Mouse (Mus musculus): ENCODE data around the gene Slf1.
"Not testable (repeated sequence)": the region's sequence is repeated elsewhere in the genome, so short reads cannot be mapped to it uniquely, and the experiment has no call there.

The Slf1 gene

DNA sequence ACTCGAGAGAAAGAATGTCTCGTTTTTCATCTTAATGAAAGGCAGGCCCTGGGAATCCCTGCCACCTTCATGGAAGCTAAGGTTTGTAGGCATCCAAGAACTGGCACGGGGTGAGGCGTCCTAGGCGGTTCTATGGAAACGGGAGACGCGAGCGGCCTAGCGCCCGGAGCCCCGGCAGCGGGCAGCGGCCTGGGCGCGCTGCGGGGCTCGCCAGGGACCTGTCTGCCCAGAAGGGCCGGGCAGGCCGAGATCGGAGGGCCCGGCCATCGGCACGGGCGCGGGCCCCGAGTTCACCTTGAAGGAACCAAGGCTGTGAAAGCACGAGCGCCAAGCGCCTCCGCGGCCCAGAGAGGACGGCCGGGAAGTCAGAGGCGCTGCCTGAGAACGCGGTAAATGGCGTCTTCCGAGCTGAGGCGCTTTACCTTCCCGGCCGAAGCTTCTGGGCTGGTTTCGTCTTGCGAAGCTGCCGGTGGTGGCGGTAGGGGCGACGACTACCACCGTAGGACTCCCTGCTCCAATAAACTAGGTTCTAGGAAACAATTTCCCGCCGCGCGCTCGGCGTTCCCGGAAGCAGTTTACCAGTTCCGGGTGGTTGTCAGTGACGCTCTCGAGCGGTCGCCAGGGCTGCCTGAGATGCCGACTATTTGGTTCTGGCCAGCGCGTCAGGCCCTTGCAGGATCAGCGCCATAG, at the start of gene Slf1, which contains the start of gene 2210408I21Rik:
Gene Slf1 (minus strand): TSS at position 543 of the 690 bp plus-strand sequence.
Gene 2210408I21Rik (plus strand): TSS at position 610 of the 690 bp plus-strand sequence.
- DNase-seq (ENCODE audit: low read depth), result peak; percentile 74

DNA sequence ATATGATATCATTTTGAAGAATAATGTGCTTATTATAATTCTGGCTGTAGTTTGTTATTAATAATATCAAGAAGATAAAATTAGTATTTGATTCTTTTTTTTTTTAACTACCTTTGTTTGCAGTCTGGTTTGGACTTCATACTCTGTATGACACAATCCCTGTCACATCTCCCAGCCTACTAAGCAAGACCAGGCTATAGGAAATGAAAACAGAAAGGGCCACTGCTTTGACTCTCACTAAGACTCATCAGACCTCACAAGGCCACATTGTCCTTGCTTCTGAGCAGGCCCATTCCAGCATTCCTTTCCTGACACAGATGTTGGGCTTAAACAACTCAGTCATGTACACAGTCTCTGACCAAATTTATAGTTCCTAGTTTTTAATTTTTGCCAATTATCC, 42.7 kb upstream of the Slf1 start:
- no peak for DNase-seq (ENCODE audit: low read depth)

DNA sequence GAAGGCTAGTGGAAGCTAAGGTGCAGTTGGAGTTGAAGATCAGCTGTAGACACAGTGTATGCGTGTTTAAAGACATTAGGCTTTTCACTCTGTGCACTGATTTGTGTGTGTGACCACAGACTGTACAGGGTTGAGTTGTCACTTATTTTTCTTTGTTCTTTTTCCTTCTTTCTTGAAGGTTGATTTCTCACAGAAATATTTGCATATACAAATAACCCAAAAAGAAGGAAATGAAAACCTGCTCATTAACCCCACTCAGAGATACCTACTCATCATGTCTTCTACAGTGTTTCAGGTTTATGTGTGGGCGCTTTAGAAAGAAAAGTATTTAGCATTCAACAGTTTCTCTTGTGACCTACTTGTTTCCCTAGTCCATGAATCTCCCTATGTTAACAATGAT, 5.6 kb upstream of the Slf1 start:
- DNase-seq (ENCODE audit: low read depth), result no peak

DNA sequence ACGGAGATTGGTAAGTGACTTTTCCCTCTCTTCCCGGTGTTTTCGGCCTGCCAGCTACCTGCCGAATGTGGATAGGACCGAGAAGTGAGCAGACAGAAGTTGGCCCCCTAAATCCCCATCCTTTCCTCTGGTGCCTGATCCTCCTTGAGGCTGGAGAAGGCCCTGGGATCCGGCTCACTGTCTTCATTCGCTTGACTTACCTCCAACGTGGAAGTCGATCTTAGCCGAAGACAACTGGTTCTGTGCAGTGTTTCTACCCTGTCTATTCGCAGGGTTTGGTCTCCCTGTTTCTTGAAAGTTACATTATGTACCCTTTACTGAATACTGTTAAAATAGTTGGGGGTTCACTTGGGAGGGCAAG, 328 bp upstream of the Slf1 start:
- DNase-seq (ENCODE audit: low read depth), result no peak

DNA sequence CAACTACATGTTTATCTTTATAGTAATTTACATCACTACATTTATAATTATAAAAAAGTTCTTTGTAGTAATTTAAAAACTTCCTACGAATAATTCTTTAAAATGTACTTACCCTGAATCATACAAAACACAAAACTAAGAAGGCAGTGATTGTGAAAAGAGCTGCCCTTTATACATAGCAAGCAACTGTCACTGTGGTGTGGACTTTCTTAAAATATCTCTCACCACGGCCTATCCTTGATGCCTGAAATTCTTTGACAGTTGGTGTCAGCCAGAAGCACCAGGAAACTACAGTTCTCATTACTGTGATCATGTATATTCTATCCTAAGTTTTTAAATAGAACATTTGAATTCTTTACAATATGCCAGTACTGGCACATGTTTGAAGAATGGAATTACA, 4.1 kb downstream of the Slf1 start:
- no peak for DNase-seq (ENCODE audit: low read depth)

DNA sequence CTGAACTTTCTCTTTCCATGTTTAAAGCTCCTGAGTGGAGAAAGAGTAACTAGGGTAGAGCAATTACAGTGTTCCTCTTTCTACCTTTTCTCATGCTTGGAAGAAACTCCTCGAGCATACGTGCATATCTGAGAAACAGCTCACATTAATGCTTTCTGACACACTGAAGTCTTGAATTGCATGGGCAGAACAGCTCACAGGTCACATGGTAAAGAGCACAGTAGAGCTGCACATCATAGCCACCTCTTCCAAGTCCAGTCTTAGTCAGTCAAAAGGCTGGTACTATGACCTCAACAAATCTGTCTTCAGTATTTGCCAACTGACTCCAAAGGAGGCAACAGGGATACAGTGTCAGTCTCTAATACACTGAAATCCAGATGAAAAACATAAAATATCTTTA, 7.0 kb downstream of the Slf1 start:
- no peak for DNase-seq (ENCODE audit: low read depth)

DNA sequence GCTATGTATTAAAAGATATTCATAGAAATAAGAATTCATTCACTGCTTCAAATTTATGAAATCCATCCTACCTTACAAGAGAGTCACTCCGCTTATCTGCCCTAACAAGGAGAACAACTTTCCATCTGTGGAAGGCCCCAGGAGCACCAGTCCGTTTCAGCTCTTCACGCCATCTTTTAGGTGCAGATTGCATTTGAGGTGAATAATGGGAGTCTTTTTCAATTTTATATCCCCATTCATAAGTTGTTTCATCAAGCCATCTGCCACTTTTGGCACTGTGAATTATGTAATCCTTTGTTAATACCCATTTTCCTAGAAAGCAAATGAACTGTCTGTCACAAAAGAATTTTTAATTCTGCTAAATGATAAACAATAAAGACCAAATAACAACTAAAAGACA, 10.1 kb downstream of the Slf1 start:
- DNase-seq (ENCODE audit: low read depth), result no peak

DNA sequence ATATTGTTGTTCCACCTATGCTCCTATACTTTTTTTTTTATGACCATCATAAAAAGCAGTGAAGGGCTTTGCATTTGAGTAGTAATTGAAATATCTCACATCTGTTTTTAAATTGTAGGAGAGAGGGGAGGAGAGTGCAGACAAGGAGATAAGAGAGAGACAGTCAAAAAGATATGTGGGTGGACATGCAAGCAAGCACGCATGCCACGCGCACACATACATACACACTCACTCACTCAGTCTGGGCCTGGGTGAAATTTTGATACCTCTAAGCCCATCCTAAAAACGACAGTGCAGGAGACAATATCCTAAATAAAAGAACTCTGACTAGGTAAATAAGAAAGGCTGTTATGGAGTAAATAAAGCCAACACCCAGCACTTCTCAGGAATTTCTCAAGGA, 16.6 kb downstream of the Slf1 start:
- DNase-seq (ENCODE audit: low read depth), result no peak

DNA sequence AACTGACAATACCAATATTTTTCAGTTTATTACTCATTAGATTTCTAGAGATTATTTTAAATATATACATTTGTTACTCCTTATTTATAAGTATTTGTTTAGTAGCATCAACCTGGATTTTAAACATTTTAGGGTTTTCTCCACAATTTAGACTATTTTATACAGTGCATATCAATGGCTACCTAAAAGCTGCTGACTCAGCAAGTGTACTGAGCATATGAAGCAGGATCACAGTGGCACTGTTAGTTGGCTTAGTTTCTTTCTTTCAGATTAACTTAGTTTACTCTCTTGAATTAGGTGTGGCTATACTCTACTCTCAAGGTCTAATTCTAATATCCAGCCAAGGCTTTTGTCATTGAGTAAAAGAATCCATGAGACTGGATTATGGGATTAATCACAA, 27.5 kb downstream of the Slf1 start:
- no peak for DNase-seq (ENCODE audit: low read depth)

DNA sequence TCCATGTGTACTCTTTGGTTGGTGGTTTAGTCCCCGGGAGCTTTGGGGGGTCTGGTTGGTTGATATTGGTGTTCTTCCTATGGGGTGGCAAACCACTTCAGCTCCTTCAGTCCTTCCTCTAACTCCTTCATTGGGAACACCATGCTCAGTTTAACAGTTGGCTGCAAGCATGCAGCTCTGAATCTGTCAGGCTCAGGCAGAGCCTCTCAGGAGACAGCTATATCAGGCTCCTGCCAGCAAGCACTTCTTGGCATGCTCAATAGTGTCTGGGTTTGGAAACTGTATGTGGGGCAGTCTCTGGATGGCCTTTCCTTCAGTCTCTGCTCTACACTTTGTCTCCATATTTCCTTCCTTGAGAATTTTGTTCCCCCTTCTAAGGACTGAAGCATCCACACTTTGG, 42.4 kb downstream of the Slf1 start:
- DNase-seq (ENCODE audit: low read depth), result not testable (repeated sequence)

DNA sequence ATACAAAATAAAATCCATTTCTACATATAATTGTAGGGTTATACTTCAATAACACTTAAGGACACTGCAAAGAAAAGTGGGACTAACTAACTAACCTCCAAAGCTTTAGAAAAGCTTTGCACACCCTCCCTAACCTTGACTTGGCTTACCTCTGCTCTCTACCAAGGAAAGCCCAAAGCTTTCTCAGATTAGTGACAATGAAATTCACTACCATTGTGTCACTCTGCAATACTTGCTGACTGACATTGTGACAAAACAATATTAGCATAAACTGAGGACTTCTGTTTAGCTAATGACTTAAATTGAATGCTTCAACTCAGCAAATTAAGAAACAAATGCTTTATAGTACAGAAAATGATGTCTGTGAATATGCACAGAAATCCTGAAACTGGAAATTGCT, 63.2 kb downstream of the Slf1 start:
- no peak for DNase-seq (ENCODE audit: low read depth)

DNA sequence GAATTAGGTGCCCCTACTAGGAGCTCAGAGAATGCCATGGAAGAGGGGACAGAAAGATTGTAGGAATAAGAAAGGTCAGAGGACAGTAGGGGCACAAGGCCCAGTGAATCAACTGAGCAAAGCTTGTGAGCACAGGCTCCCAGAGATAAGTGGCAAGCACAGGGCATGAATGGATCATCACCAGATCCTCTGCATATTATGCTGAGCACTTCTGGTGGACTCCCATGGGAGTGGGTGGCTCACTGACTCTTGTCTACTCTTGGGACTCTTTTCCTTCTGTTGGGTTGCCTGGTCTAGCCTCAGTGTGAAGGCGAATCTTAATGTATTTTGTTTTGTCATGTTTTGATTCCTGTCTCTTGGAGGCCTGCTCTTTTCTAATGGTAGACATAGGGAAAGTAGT, 66.4 kb downstream of the Slf1 start:
- DNase-seq (ENCODE audit: low read depth), result no peak

DNA sequence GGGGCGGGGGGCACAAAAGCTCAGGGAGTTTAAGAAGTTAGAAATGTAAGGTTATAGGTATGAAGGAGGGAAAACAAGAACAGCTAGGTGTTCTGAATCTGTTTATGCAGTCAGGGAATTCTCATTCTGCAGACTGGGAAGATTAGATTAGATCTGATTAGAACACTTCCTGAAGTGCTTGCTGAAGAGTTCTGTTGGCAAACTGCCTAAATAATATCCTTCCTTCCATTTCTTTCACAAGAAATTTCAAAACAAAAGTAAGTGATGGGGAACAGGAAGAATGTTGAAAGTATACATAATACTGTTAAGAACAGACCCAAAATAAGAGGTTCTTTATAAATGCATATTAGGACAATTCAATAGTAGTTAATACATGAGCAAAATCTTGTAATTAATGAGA, 72.1 kb downstream of the Slf1 start:
- DNase-seq (ENCODE audit: low read depth), result no peak

DNA sequence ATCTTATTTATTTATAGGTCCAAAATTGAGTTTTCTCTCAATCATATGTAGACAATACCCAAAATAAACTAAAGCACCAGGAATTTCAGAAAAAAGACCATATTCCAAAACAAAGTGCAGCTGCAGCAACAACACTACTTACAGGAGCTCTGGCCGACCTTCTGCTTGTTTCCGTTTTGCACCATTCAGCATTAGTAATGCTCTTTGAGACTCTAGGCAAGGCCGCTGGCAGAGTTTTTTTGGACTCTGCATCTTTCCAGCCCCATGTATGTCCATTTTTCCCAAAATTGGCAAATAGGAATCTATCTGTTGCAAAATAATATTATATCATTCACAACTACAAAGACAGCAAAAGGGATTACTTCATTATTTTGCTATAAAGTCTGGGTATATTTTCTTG, 85.5 kb downstream of the Slf1 start:
- DNase-seq (ENCODE audit: low read depth), result no peak

DNA sequence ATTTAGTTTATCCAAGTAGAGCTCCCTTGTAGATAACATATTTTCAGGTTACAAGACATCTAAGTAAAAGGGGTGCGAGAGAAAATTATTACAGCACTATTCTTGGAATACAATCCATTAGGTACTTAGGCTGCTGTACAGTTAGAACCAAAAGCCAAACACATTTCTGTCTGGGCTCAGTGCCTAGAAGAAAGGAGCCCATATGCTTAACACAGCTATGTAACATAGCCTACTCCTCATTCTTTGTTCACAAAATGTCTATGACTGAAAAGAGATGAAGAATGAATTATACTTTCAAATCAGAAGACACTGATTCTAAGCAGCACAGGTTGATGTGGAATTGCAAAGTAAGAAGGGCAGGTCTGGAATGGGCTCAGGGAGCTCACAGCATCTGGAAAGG, 86.8 kb downstream of the Slf1 start:
- DNase-seq (ENCODE audit: low read depth), result no peak

DNA sequence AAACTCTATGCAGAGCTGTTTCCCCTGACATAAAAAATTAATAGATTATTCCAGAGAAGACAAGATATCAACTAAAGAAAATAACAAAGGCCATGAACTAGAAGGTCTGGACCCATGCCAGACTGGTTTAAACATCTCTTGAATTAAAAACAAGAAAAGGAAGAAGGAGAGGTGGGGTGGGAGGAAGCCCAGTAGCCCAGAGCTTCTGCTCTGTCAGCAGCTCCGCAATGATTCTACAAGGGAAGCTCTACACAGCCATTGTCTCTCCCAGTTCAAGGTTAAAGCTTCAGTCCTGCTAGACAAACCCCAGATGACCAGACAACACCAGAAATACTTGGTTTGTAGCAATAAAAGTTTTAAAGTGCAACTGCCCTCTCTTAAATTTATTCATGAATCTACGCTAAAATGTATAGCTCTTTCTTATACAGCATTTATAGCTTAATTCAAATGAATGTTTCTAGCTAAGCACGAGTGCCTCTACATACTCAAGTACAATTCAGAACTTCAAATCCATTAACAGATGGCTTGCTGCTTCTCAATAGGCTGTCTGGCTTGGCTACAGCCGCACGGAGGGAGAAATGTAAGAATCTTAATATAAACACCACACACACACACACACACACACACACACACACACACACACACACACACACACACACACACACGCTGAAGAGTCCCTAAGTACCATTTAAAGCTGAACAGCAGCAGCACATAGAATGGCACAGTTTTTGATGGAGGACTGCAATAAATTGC, 87.9 kb downstream of the Slf1 start:
- DNase-seq (ENCODE audit: low read depth), result no peak

DNA sequence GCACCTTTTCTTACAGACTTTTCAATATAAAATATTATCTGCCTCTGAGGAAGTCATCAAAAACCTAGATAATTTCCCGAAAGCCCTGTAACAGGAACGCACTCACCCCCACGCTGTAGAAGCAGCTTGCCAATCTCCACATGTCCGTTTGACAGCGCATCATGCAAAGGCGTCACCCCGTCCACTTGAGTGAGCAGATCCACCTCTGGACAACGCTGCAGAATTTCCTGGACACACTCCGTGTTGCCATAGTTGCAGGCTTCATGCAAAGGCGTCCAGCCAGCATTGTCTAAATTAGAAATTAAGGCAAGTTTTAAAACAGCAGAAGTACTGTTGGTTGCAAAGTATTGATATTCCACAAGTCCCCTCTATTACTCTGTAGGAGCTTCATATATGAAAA, 88.9 kb downstream of the Slf1 start:
- no peak for DNase-seq (ENCODE audit: low read depth)

DNA sequence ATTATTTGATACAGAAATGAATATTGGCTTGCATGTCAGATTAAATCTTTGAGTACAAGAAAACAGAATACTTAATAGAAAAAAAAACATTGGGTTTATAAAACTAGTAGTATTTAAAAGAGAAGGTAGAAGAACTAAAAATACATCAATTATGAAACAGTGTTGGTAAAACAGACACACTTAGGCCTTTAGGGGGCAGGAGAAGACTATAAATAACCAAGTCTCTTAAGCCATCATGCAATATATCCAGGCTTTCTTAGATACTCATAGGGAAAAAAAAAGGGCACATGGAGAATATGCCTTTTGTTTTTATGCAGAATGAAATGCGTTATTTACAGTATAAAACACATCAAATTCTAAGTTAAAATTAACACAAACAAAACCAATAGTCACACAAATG, 89.9 kb downstream of the Slf1 start:
- peak; percentile 2 for DNase-seq (ENCODE audit: low read depth)

DNA sequence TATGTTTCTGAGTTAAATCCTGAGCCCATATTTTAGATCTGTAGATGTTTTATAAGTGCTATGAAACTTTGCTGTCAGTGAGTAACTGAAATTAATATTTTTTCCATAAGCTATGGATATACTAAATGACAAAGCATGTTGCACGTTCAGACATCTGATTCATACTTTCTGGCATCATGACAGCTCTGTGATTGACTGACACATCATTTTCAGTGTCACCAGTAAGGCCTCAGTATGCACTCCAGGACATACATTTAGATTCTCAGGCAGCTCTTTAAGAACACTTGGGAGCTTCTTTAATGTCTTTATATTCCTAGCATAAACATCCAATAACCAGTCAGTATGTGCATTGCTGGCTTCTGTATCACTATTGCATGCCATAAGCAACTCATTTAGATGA, 91.9 kb downstream of the Slf1 start:
- DNase-seq (ENCODE audit: low read depth), result no peak

DNA sequence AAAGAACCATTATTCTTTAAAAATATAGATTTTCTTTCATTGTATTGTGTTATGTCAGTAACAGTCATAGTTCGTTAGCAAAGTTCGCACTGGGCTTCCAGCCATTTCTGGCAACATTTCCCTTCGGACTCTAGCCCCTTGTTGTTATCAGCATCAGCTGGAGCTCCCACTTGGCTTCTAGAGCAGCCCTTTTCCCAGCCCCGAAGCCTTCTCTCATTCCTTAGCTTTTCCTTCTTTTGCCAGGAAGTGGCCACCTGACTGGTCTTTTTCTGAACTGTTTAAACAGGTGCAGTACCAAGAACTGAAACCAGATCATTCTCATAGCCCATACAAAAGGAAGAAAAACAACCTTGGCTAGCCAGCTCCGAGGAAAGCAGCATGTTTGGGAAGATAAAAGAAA, 105.7 kb downstream of the Slf1 start:
- no peak for DNase-seq (ENCODE audit: low read depth)

DNA sequence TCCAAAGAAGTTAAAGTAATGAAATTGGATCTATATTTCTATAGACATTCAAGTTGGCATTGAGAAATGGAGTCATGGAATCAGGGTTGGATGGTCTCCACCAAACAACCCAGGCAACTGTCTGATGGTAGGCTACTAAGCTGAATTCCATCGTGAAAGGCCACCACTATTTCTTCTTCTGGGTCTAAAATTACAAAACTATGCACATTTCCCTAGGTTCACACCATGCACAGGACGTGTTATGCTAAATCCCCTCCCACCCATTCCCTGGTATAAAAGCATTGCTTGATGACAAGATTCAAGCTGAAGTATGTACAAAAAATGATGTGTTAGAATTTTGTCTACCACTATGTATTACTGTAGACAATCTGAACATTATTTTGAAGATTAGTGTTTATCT, 116.4 kb downstream of the Slf1 start:
- DNase-seq (ENCODE audit: low read depth), result no peak

DNA sequence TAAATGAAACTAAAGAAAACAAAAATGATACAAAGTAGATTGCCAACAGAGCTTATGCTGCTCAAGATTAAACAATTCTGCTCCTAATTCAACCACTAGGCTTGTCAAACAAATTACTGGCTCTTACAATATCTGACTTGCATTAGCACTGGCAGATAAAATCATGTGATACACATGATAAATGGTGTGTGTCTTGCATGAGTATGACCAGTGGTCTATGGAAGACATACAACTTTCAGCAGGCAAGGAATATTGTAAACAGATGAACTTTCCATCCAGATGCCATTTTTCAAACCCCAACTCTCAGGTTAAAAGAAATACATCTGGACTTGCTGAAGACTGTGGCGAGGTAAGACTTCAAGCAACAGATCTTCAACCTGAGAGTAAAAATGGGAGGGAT, 131.6 kb downstream of the Slf1 start:
- DNase-seq (ENCODE audit: low read depth), result no peak

DNA sequence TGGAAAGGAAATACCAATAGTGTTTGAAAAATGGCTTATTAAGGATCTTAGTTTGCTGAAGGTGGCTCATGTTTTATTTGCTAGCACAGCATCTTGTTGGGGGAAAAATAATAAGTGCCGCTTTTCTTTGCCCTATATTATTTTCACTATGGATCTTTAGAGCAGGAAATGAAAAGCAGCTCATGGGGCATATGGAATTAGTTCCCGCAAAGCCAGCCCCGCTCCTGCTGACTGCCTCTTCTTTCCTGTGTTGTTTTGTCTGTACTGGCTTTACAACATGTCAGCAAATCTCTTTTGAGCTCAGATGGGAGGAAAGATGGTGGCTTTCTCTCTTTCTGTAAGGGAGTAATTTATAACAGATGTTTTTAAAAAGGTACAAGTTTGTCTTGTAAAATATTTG, 132.6 kb downstream of the Slf1 start:
- no peak for DNase-seq (ENCODE audit: low read depth)

All from c-Kit-positive CD71-negative TER-119-negative erythroid progenitor cells, embryonic 14.5 days (primary cell).